Mouse (Mus musculus) cerebellum, adult 2 months (tissue): ENCODE measurements around the gene Cypt1. TPM values are rescaled to one million over a fixed set of nuclear protein-coding genes. Genes with fewer than 3 reads are reported as not detected.

Source experiments
- DNase-seq, 2 experiments: peaks; one replicate each; pipeline ENCODE4 v3.0.0; 2021
- H3K27ac ChIP-seq: fragments of 200-500 bp; 2 replicates; pipeline ENCODE4 v1.5.1; 2012; ENCODE audit warnings: low read length, control low read depth, inconsistent platforms; ENCODE audit not compliant: insufficient read depth
- H3K27me3 ChIP-seq: fragments of 200-500 bp; 2 replicates; pipeline ENCODE4 v1.6.1; 2012; ENCODE audit warnings: inconsistent platforms, mild to moderate bottlenecking, low read length, moderate library complexity; ENCODE audit not compliant: control insufficient read depth, insufficient read depth
- H3K4me1 ChIP-seq: fragments of 200-500 bp; 2 replicates; pipeline ENCODE4 v1.6.1; 2011; ENCODE audit warnings: low read length; ENCODE audit not compliant: control insufficient read depth, insufficient read depth
- H3K4me3 ChIP-seq: fragments of 200-500 bp; replicated peaks from 2 replicates; pipeline ENCODE3; 2011; ENCODE audit warnings: mild to moderate bottlenecking, low read depth, low read length, control low read depth; ENCODE audit not compliant: insufficient read depth
- CTCF ChIP-seq: fragments of 200-500 bp; IDR thresholded peaks from 2 replicates; pipeline ENCODE4 v1.5.1; 2011; ENCODE audit warnings: low read depth, mild to moderate bottlenecking, control low read depth, low read length, moderate library complexity, borderline replicate concordance; ENCODE audit not compliant: insufficient read depth
- POLR2A ChIP-seq: fragments of 200-500 bp; IDR thresholded peaks from 2 replicates; pipeline ENCODE4 v1.6.1; 2011; ENCODE audit warnings: low read length, control low read depth, borderline replicate concordance; ENCODE audit not compliant: insufficient read depth
- WGBS: fragments of 180-500 bp; shearing (Covaris S2); methylation state at CpG from one replicate; pipeline ENCODE4 v1.1.7; 2018; 5-methylcytosine and 5-hydroxymethylcytosine counted together
- polyA plus RNA-seq: library from polyadenylated mRNA; depleted of rRNA; stranded (reverse); fragments of >200 nt; gene quantifications from 2 replicates; pipeline ENCODE4 v1.2.3, GENCODE M21; 2012; rRNA removed

Gene Cypt1
- polyA plus RNA-seq: not detected in 2 replicates

- H3K27ac ChIP-seq: no peak within 1 kb of the TSS
- no peaks in the 10 kb centered on the region for H3K4me1 ChIP-seq
- H3K4me3 ChIP-seq: no peak within 1 kb of the TSS
- no peaks in the 10 kb centered on the region for H3K27me3 ChIP-seq
- TF ChIP-seq CTCF: no peak
- TF ChIP-seq POLR2A: no peak
- DNase-seq: no peak
- WGBS: 88% methylated on average over 3 of the region's 3 CpGs
These were observed at the start of gene Cypt1 for GRCm38 (mm10) chrX:16522569-16522968. Gene Cypt1, plus strand, starts transcription at chrX:16522869.

- no peak for DNase-seq
- no peaks in the 10 kb centered on the region for H3K27me3 ChIP-seq
- no peak overlapping the region for H3K4me3 ChIP-seq
- TF ChIP-seq CTCF (no peak), POLR2A (no peak)
- no peaks in the 10 kb centered on the region for H3K4me1 ChIP-seq
- no peak overlapping the region for H3K27ac ChIP-seq
These were observed 24.1 kb downstream of the Cypt1 start for GRCm38 (mm10) chrX:16546806-16547205.

GRCm38 (mm10) chrX:16557061-16557460 lies 34.4 kb downstream of the Cypt1 start:
- Histone ChIP-seq H3K27ac (no peak overlapping the region), H3K4me3 (no peak overlapping the region), H3K4me1 (no peaks in the 10 kb centered on the region), H3K27me3 (no peaks in the 10 kb centered on the region)
- 67% methylated on average over 1 of the region's 1 CpGs for WGBS
- TF ChIP-seq CTCF: no peak
- no peak for TF ChIP-seq POLR2A
- DNase-seq: no peak

- peak in 1 of 2 experiments; percentile 3 for DNase-seq
- no peak for TF ChIP-seq POLR2A
- TF ChIP-seq CTCF: no peak
- Histone ChIP-seq H3K4me1 (no peaks in the 10 kb centered on the region), H3K4me3 (no peak overlapping the region), H3K27ac (no peak overlapping the region), H3K27me3 (no peaks in the 10 kb centered on the region)
These were observed 35.8 kb downstream of the Cypt1 start for GRCm38 (mm10) chrX:16558501-16558900.

Other genes with a start within 250 kb of the Cypt1 start
- 21.5 and 22.6 TPM in 2 replicates for gene Maoa, start 96.8 kb downstream of the Cypt1 start, polyA plus RNA-seq